Mouse (Mus musculus) cerebellum, adult 18-20 months (tissue): Measurements from ENCODE around the gene Fat3.

Source experiments
- DNase-seq, 2 experiments: peaks; one replicate each; pipeline ENCODE4 v3.0.0; 2021

Fat3 gene

DNA sequence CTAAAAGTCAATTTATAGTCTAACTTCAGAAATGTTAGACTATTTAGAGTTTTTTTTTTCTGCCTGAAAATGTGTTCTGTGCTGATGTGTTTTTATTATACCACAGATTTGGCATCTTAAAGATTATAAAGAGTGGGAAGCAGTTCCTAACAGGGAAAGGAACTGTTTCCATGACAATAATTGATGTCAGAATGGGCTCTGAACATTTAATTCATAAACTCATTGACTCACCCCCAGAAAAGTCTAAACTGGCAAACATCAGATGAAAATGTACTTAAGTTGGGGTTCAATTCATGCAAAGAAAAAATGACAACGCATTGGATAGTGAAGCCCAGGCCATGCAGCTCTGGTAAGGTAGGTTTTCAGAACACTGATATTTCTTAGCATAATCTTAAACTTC lies 193.3 kb downstream of the Fat3 start:
- no peak for DNase-seq

DNA sequence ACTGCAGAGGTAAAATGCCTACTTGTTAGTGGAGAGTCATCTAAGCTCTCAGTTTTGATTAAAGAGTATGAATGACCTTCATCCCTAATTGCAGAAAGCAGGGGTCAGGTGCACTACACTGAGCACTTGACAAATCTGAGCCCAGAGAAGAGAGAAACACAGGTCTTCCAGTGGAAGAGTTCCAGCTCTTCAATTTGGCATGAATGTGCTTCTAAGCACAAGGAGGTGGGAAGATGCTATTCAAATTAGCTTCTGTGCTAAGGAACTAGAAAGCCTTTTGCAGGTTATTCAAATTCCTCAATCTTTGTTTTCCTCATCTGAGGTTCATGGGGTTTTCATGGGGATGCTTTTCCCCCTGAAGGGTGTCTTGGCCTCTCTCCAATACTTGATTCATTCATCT lies 194.9 kb downstream of the Fat3 start:
- DNase-seq, result no peak

DNA sequence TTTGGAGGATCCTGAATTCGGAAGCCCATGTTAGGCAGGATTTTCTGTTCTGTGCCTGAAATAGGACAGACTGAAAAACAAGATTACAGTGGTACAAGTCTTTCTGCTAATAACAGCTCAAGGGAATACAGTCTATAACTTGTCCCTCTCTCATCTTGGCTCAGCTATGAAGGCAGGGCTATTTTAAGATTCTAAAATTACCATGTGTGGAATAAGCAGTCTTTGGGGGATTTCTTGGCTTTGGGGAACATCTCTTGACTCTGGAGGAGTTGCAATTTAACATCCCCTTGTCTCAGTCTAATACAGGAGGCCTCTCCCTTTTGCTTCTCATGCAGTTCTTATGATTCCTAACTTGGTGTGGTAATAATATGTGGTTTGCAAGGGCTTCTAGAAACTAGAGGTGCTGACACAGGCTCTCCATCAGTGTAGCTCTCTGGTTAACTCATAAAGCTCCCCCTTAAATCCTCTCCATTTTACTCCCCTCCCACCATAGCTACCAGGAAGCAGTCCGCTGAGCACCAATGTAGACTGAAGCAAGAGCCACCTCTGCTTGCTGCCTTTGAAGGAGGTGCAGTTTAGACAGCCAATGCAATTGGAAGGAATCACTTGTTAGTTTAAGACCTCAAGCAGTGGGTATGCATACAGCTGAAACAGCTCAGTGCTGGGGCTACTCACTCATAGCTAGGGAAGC lies 195.5 kb downstream of the Fat3 start:
- DNase-seq, result no peak

DNA sequence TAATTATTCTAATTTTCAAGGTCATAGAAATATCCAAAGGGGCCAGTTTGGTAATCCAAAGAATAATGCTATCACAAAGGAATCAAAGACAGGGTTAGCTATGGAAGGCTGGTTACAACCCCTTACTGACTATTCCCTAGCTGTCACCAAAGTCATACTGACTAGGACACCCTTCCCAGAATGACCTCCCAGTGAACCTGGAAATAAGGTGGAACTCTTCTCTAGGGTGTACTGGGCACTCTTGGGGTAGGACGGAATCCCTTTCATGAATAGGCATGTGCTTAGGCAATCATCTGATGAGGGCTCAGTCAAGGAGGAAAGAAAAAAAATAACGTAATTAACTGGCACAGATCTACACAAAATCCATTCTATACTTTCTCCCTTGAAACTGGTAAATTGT lies 196.1 kb downstream of the Fat3 start:
- no peak for DNase-seq

DNA sequence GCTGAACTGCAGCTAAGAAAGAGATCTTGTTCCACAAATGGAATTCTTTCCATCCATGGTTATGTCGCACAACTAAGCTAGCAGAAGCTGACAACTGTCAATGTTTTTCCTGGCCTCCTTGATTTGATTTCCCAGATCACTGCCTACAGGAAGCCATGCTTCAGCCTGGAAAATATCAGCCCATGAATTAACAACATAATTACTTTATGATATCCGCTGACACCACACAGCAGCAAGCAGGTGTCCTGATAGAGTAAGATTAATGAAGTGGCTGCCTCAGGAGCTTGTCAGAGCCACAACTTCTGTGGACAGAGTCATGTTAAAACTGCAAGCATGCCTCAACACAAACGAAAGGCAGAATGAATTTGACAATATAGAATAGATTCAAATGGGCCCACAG lies 198.6 kb downstream of the Fat3 start:
- DNase-seq, result no peak

DNA sequence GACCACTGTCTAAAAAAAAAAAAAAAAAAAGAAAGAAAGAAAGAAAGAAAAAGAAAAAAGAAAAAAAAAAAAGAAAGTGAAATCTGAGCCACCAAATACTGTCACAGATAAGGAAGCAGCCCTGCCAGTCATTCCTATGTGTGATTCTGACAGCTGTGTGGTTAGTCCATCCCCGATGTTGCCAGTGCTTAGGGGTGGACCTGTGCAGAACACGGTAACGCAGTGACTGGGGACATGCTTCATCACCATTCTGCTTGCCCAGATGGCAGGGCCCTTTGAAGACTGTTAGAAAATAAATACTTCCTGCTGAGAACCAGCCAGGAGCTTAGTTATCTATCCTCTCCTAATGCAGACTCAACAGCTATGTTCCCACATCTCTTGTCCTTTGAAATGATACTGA lies 203.2 kb downstream of the Fat3 start:
- DNase-seq, result no peak

DNA sequence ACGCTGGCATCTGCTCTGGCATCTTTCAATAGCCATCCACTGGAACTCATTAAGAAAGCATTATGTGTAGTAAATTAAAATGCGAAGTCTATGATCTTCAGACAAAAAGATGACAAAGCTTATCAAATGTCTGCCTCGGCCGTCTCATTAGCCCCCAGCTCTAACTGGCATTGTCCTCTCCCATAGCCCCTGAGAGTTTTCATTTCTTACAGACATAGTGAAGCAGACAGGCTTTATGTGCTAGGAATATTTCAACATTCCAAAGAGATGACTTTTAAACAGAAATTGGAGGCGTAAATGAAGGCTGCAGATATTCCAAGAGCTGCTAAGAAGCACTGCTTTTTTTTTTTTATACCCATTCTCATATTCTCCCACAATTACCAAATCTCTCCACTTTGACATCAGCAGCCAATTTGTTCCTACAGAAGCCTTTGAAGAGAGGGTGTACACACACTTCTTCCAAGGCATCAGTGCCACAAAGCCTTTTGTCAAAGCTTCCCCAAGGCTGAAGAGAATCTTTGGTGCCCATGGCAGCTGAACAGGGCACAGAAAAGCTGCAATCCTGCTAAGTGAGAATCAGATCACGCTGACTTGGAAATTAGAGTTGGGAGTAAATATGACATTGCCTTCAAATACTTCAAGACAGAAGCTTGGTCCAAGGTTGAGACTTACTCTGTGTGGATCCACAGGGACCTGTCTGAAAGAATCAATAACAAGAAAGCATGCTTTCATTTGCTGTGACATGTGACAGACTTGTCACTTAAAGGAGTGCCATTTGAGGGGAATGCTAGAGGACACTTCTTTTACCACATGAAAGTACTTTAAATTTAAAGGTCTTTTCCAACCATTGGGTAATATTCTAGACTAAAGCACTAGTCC lies 206.9 kb downstream of the Fat3 start:
- DNase-seq, result no peak

DNA sequence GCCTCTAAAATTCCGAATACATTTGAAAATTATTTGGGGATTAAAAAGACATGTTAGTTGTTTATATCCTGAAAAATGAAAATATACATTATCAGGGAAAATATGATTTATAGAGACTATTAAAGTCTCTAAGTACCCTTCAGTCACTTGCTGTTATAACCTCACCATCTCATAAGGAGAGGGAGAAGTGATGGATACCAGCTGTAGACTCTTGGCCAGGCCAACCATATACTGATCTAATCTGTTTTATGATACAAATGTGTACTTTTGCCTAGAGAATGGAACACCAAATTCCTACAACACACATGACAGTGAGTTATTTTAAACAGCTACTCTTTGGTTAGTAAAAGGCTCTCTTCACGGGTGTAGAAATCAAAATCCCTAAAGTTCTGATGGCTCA lies 208.6 kb downstream of the Fat3 start:
- no peak for DNase-seq

DNA sequence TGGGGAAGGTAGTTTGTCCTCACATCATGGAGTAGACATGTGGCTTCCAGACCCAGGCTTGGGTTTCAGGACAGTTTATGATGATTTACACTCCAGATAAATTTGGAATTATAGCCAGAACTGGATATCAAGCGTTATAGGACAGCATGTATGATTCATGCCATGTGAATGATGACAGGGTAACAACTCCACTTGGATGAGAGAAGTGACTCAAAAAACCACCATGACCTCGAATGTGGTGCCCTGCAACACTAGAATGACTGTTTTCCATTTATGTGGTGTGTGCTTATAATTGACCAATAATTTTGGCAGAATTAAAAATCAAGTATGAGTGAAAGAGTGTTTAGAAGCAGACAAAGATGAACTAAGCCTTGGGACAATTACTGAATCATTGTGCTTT lies 210.2 kb downstream of the Fat3 start:
- DNase-seq, result no peak

DNA sequence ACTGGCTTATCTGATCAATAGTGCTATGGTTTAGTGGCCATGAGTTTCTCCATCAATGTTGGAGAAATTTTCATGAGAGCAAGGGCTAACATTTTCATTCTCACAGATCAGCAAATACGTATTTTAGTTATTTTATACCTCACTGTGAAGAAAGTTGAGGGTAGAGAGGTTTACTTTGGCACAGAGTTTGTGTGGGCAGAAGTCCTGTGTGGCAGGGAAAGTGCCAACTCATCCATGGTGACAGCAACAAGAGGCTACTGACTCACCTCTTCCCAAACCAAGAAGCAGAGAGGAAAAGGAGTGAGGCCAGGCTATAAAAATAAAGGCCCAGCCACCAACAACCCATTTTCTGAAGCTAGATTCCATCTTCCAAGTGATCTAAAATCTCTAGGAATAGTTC lies 218.1 kb downstream of the Fat3 start:
- DNase-seq, result no peak

DNA sequence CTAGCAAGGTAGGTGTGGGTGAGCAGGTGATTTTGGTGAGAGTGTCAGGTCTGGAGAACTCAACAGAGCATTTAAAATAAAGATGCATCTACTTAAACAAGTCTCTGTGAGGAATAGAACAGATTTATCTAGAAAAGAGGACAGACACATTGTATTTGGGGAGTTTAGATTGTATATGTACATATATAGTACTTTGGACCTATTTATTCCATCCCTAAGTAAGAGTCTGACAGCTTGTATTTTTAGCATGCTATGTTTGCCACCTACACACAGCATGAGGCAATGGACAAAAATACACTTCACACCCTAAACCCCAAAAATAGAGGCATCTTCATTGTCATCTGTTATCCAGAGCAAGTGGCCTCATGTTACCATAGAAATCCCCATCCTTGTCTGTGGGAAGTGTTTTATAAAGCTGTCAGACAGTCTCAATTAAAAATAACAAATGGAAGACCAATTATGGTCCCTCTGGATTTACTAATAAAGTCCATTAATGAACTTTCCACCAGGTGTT lies 218.7 kb downstream of the Fat3 start:
- no peak for DNase-seq

DNA sequence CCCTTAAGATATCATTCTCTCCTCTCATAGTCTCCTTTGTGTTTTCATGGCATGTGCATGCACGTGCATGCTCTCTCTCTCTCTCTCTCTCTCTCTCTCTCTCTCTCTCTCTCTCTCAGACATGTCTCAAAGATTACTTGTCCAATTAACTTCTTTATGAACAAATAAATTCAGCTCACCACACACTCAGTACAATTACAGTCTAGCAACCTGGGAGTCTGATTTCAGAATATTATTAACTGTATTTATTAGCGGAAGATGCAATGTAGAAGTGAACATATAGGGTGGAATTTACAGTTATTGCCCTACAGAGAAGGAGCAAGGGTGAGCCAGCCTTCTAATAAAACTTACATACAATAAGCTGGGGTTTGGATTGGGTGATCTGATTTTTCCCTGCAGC lies 225.5 kb downstream of the Fat3 start:
- DNase-seq, result no peak

DNA sequence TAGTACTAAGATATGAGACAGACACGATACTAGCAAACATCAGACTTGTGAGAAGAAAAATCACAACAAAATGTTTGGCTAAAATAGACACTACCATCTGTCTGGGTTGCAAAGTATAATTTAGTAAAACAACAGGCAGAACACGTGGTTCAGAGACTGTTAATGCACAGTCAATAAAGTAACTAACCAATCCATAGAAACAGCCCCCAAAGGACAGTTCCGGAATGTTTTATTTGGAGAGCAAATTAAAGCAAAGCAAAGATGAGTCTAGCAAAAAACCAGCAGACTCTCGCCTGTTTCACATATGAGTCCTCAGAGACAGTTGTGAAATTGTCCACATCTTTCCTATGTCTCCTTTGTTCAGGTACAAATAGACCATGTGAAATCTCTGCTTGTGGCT lies 227.0 kb downstream of the Fat3 start:
- no peak for DNase-seq

DNA sequence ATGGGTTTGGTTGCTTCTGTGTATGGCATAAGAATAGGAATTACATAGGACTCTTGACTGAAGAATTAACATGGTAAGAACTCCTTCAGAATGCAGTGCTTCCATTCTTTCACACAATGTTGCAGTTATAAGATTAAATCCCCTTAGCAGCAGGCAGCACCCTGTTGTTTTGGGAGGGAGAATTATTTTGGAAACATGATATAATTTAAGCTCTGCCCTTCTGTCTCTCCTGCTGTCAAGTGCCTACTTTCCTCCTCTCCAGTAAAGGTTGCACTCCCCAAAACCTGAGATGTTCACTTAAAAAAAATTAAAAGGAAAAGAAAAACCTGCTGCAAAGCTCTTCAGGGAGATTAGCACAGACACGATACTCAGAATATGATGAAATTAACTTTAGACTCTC lies 228.3 kb downstream of the Fat3 start:
- DNase-seq, result no peak

DNA sequence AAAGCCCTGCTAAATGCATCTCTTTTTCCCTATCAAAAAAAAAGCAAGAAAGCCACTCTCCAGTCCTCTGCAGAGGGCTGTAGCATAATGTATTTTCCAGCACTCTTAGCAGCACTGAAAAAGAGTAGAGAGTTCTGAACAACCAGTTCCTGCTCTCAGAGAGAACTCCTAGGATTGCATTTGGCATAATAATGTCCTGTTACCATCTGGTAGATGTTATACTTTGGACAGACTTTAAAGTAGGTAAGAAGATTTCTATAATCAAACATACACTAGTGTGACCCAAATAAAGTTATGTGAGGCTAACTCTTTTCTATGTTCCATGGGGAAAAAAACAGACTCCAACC lies 230.3 kb downstream of the Fat3 start:
- DNase-seq, result no peak

DNA sequence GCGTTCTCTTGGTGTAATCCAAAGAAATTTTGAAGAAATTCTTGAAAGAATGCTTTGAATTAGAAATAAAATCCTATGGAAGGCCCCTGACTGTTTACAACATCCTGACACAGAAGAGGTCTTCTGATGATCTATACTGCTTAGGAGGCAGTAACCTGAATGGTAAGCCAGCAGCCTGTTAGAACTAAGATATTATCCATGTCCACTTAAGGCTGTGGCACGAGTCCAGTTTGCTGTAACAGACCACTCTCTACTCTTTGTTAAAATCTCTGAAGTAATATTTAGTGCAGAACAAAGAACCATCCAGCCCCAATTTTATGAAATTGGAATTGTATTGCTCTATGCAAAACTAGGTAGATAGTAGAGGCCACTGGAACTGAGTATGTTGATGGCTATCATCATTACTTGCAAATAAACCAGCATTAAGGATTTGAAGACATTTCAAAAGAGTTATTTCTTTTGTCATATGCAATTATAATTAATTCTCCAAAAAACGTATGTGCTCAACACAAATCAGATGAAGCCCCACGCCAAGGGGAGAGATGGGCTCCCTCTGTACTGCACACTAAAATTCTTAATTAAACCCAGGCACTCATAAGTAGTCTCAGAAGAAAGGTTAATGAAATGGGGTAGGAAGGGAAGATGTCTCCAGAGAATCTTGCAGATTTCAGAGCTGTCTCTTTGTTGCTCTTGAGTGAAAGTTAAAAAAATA lies 230.9 kb downstream of the Fat3 start:
- no peak for DNase-seq

DNA sequence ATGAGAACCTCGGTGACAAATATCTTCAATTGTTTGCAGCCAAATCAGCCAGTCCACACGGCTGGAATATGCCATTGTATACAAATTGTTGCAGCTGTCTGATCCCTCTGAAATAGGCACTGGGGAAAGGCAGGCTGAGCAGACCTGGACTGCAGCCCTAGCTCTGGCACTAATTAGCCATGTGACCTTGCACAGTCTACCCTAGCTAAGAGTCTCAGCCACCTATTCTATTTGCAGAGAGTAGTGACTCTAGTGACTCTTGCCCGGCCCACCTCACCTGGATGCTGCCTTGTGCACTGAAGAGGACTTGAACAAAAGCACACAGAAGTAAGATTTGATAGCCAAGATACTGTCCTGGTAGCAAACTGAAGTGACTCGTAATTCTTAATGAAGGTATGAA lies 235.6 kb downstream of the Fat3 start:
- DNase-seq, result no peak

DNA sequence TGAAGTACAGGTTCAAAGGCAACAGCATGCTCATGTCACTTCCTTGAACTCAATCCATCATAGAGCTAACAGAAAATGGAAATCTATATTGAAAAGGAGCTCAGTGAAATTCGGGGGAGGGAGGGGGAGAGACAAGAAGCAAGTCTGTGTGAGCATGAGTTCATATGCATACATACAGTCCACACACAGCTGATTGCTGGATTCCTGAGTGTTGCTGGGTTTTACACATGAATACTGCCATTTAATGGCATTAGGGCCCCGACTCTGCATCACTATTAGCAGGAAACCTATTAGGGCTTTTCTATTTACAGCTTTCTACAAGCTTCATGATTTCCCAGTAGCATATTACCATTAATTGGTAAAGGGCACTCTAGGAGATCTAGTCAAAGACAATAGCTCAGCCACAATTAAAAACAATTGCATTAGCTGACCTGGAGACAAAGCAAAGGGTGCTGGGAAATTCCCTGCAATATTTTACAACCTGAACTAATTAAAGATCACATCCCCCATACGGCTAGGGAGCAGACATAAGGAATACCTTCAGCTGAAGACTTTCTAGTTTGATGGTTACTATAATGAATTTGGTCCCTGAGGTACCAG lies 243.7 kb downstream of the Fat3 start:
- no peak for DNase-seq

DNA sequence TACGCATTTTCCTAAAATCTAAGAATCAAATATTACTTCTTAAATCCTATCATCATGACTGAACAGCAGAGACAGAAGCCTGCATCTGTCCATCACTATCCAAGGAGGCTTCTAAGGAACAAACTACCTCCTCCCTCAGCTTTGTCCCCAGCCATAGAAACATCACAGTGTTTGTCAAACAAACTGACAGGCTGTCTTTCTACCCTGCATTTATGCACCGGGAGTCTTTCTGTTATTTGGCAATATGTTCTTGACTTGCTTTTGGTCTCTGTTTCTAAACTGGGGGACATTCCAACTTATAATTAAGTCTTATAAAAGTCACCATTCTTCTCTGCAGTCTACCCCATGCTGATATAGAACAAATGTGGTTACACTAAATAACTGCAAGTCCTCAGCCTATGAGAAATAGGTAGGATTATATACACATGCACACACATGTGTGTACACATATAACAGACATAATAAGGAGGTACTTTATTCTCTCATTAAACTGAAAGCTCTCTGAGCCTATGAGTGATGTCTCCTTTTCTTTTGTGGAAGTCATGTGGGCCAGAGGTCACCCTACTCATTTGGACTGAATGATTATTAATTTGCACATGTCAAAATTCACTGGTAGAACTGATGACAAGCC lies 244.4 kb downstream of the Fat3 start:
- no peak for DNase-seq

DNA sequence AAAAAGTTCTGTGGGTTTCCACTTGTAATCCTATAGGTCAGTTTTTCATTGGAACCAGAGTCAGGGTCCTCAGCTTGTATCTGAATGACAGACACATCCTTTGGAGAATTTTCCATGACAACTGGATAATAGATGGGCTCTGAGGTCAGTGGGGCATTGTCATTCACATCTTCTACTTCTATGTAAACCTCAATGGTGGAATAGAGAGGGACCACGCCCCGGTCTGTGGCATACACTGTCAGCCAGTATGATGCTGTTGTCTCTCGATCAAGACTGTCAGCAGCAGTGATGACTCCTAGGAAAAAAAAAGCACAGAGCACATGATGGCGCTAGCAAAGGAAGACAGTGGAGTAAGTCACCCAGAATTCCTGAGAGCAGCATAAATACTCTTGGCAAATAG lies 254.3 kb downstream of the Fat3 start:
- no peak for DNase-seq

DNA sequence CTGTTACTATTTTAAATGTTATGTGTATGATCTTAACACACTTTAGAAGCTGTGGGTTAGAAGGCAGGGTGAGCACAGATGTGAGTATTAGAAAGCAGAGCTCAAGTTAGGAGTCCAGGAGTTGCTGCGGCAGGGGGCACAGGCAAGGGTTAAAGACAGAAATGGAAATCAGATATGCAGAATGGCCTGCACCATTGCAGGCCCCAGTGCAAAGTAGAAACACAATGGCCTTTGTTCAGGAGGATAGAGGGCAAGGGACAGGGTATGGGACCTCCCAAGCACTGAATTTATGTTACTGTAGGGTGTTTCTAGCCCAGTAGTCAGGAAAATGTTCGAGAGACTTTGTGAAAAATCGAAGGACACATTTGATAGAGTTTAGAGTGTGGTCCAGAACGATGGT lies 269.5 kb downstream of the Fat3 start:
- no peak for DNase-seq

DNA sequence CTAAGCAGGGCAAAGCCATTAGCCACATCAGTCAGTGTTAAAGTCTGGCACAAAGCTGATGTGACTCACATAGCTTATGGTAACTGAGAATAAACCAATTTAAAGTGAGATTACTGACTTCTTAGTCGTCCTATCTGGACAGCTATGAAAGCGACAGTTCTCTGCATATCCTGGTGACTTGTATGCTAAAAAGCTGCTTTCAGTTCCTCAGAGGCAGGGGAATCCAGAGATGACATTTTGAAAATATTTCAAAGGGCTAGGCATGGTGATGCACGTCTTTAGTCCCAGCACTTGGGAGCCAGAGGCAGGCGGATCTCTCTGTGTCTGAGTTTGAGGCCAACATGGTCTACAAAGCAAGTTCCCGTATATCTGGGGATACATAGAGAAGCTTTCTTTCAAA lies 272.2 kb downstream of the Fat3 start:
- DNase-seq, result no peak

DNA sequence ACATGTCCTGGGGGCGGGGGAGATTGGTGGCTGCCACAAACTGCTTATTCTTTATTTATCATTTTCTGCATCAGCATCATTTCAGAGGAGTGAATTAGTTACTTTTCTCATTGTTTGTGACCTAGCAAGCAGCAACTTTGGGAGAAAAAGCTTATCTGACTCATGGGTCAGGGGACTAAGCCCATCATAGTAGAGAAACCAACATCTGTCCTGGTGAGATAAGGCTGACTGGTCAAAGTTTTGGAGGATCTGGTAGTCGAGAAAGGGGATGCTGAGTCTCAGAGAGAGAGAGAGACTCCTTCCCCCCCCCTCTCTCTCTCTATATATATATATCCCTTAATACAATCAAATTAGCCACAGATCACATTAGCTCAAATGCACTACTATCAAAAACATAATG lies 273.7 kb downstream of the Fat3 start:
- no peak for DNase-seq
